Mouse (Mus musculus): Measurements from ENCODE around the gene 1500009C09Rik.
"Not testable (repeated sequence)": the region's sequence is repeated elsewhere in the genome, so short reads cannot be mapped to it uniquely, and the experiment has no call there.

Gene 1500009C09Rik

GRCm38 (mm10) chr15:82218778-82219666 is 33.2 kb upstream of the 1500009C09Rik start:
- DNase-seq (ENCODE audit: low spot score), result no peak

DNA sequence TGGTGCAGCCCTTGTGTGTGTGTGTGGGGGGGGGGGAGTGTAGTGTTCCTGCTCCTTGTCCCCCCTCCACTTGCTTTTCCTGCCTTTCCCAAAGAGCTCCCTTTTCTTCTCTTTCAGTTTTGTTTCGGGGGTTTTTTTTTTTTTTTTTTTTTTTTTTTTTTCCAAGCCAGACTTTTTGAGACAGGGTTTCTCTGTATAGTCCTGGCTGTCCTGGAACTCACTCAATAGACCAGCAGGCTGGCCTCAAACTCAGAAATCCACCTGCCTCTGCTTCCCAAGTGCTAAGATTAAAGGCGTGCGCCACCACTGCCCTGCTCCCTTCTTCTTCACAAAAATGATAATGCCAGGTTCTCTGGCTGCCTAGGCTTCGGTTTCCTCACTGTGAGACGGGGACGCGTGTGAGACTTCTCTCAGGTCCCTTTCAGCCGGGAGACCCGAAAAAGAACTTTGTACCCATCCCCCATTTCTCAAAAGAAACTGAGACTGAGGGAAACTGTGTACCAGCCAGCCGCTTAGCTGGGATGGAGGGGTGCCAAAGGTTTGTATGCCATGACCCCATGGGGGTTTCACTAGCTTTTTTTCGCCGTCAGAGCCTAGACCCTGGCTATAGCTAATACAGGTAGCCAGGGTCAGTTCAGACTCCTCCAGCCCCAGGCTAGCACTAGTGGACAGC is 32.1 kb upstream of the 1500009C09Rik start:
- no peak for DNase-seq (ENCODE audit: low spot score)

DNA sequence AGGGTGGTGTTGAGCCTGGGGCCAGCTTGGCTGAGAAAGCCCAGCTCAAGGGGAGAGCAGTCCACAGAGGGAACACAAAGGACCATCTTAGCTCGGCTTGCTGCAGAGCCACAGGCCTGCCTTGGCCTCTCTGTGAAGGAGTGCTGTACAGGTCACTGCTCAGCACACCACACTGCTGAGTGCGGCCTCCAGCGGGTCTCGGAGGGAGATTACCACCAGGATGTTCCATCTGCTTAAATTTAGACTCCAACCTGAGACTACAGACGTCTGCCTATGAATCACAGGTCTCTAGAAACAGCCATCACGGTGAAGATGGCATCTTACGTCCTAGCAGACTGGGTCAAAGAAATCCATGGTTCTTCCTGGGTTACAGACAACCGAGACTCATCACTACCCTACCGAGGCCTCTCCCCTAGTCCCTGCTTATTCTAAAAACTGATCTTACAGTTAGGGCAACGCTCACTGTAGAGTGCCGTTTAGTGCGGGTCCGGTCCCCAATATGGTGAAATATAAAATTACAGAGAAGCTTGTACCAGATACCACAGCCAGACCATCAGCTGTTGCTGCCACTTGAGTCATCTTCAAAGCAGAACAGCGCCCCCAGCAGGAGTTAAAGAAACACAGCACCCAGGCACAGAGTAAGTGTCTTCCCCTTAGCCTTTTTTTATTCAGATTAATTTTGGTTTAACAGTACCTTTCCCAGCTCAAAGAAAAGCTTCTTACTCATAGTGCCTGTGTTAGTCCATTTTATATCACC is 30.9 kb upstream of the 1500009C09Rik start:
- DNase-seq (ENCODE audit: low spot score), result no peak

DNA sequence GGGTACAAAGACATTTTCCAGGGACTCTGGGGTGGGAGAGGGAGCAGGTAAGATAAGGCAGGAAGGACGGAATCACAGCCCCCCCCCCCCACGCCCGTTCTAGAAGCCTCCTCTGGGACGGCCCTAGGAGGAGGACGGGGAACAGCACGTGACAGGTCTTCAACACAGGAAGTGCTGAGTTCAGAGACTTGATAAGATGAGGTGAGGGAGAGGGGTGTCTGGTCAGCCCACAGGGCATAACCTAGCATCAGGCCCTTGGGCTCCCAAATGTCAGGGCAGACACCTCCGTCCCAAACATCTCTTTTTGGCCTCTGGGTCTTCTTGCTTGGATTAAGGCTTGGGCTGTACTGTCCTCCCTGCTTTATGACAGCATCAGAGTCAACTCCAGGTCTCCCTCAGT is 28.9 kb upstream of the 1500009C09Rik start:
- DNase-seq (ENCODE audit: low spot score), result no peak

DNA sequence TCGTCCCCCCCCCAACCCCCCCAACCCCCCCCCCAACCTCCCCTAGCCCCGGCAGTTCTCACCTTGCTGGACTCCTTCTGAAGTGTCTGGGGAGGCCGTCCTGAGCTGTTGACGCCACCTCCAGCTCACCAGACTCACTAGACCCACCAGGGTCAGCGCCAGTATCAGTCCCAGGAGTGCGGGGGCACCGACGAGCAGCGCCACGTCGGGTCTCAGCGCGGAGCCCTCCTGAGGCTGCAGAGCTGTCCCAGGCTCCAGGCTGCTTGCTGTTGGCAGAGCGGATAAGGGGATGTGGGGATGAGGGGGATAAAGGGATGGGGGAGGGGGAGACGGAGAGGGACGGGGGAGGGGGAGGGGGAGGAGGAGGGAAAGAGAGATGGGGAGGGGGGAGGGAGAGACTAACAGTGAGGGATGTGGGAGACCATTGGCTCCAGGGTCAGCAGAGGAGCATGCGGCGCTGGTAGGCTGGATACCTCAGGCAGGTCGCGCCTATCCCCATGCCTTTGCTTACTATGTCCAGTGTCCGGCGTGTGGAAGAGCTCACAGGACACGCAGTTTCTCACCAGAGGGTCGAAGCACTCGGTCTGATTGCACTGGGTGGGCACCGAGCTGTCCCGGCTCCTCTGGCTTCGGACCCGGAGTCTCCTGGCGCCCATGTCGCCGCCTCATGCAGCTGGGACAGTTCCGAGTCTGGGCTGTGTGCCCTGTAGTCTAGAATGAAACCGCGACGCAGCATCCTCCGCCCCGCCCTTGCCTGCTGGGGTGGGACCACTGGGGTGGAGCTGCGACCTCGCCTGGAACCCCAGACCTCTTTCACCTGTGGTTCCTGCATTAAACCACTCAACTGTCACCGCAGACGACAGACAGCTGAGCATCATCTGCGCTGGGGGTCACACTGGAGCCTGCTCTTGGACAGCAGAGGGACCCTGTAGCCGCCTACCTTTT is 28.3 kb upstream of the 1500009C09Rik start, which contains the start of gene Tnfrsf13c:
TSS of gene Tnfrsf13c (minus strand) at position 713 of the 945 bp plus-strand sequence.
- DNase-seq (ENCODE audit: low spot score), result peak; percentile 60

GRCm38 (mm10) chr15:82224602-82225215 is 27.5 kb upstream of the 1500009C09Rik start:
- DNase-seq (ENCODE audit: low spot score), result no peak

DNA sequence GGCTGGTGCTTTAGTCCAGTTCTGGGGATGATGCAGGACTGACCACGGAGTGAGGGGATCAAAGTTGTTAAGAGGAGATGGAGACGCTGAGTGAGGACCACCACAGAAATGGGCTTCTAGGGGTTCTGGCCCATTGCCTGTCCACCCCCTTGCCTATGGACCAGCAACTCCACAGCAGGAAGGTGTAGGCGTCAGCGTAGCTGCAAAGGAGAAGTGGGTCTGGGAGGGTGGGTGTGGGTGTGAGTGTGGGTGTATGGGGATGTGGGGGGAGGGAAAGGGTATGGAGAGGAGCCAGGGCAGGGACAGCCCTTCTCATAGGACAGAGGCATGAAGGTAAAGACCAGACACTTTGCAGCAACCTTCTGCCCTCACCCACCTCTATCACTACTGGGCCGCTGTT is 26.4 kb upstream of the 1500009C09Rik start:
- no peak for DNase-seq (ENCODE audit: low spot score)

DNA sequence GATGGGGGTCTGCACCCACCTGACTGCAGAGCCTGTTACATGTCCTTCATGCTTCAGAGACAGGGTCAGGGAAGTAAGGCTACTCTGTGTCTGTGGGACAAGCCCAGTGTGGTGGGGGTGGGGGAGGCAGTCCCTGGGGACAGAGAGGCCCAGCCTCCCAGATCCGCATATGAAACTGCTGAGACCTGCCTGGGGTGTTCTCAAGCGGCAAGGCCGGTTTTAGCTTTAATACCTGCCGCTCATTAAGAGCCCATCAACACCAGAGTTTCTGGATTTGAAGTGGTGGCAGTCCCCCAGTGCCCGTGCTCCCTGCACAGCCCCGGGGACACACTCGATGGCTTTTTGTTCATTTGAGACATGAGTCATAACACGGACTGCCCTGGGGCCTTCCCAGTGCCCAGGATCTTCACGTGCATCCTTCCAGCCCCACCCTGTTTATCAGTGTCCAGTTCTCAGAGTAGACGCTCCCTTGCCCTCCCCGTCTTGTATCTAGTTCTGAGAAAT is 22.6 kb upstream of the 1500009C09Rik start:
- DNase-seq (ENCODE audit: low spot score), result no peak

DNA sequence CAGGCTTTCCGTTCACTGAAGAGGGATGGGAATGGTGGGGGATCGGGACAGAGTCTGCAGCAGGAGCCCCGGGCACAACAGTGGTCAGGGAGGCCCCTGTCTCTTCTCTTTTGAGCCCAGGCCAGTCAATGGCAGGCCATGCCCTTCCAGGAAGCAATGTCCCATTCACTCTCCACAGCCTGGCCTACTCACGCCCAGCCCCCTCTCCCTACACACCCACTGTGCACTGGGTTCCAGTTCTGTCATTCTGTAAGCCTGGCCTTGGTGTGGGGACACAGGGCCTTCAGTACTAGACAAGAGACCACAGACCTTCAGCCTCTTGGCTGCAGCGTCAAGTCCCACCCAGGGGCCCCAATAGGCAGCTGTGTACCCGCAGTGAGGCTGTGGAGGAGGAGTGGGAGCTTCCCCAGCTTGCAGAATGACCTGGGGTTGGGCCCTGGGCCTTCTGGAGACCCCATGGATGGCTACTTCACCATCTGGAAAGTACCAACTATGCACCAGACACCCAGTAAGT is 22.0 kb upstream of the 1500009C09Rik start:
- no peak for DNase-seq (ENCODE audit: low spot score)

- DNase-seq (ENCODE audit: low spot score), result no peak
Measured at GRCm38 (mm10) chr15:82231100-82231499, 21.1 kb upstream of the 1500009C09Rik start.

- DNase-seq (ENCODE audit: low spot score), result no peak
Measured at GRCm38 (mm10) chr15:82231591-82232378, 20.4 kb upstream of the 1500009C09Rik start.

GRCm38 (mm10) chr15:82232651-82233050 is 19.5 kb upstream of the 1500009C09Rik start:
- DNase-seq (ENCODE audit: low spot score), result no peak

DNA sequence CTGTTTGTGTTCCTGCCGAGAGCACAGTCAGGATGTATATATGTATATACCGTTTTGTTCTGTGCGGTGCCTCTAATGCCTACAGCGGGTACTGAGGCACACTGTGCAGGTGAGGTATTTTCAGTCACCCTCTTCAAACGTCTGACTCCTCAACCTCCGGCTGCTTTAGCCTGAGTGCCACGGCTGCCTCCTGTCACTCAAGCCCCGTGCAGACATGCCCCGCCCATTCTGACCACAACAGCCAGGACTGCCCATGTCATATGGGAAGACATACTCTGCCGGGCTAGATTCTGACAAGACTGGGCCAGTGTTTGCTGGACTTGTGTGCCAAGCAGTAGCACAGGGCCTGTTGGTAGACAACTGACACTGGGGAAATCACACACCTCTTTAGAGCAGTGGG is 16.5 kb upstream of the 1500009C09Rik start:
- DNase-seq (ENCODE audit: low spot score), result no peak

- DNase-seq (ENCODE audit: low spot score), result peak; percentile 86
Measured at GRCm38 (mm10) chr15:82236565-82236964, 15.6 kb upstream of the 1500009C09Rik start.

DNA sequence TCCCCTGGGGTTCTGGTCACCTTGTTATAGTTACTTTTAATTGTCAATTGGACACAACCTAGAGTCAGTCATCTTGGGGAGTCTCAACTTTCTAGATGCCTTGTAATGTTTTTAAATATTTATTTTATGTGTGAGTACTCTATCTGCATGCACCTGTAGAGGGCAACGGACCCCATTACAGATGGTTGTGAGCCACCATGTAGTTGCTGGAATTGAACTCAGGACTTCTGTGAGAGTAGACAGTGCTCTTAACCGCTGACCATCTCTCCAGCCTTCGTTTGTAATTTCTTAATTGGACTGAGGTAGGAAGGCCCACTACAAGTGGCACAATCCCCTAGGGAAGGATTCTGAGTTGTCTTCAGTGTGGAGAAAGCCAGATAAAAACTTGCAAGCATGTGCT is 8.9 kb upstream of the 1500009C09Rik start:
- DNase-seq (ENCODE audit: low spot score), result no peak

DNA sequence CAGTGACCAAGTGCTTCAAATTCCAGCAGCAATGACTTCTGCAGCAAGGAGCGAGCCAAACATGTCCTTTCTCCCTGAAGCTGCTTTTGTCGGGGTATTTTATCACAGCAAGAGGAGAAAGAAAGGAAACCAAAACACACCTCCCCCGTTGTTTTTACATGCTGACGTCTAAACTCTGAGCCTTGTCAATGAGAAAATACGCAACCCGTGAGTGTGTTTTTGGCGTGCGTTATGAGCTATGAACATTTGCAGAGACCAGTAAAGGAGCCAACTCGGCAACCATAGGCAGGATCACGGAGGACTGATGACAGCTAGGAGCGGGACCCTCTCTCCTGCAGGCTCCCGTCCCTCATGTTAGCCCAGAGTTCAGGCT is 8.5 kb upstream of the 1500009C09Rik start:
- peak; percentile 45 for DNase-seq (ENCODE audit: low spot score)

DNA sequence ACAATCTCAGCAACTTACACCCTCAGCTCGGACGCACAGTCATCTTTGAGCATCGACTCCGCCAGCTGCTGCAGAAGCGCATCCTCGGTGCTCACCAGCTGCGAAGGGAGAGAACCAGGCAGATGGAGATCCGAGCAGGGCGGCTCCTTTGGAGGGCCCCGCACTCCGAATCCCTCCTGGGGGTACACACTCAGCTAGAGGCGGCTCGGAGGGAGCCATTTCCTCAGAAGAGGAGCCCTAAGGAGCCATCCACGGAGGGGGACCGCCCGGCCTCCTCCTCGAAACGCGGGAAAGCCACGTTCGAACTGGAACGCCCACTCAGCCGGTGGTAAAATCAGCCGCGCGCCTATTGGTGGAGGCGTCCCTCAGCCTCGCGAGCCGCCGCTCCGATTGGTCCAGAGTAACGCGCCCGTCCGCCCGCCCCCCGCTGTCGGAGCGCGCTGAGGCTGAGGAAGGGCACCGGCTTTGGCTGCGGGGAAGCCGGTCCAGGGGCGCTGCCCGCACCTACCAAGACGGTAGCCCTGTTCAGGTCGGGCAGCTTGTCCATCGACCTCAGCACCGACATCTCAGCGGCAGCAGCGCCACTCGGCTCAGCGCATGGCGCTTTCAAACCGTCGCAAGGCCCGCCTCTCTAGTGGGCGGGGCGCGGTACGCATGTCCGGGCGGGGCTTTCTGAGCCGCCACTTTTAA is 7.9 kb upstream of the 1500009C09Rik start, which contains the start of gene Cenpm:
TSS of gene Cenpm (minus strand) at position 634 of the 690 bp plus-strand sequence.
- DNase-seq (ENCODE audit: low spot score), result peak; percentile 89

DNA sequence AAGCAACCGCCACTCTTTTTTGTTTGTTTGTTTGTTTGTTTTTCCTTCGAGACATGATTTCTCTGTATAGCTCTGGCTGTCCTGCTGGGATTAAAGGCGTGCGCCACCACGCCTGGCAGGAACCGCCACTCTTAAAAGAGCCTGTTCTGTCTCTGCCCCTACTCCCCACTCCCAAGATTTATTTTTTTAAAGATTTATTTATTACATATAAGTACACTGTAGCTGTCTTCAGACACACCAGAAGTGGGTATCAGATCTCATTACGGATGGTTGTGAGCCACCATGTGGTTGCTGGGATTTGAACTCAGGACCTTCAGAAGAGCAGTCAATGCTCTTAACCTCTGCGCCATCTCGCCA is 7.4 kb upstream of the 1500009C09Rik start:
- DNase-seq (ENCODE audit: low spot score), result not testable (repeated sequence)
